Mouse (Mus musculus) spleen, adult 2 months (tissue): ENCODE data around the gene Fgfr2. TPM values are rescaled to one million over a fixed set of nuclear protein-coding genes. Genes with fewer than 3 reads are reported as not detected.

ENCODE experiments used
- DNase-seq, 2 experiments: peaks; one replicate each; pipeline versions ENCODE4 v3.0.0 to v3.0.0-alpha.2; 2012 to 2021; ENCODE audit warnings: low spot score in 2 of 2, low read depth in 1 of 2
- H3K27ac ChIP-seq: fragments of 200-500 bp; 2 replicates; pipeline ENCODE4 v1.5.1; 2012; ENCODE audit warnings: low read length, inconsistent platforms; ENCODE audit not compliant: insufficient read depth
- H3K27me3 ChIP-seq: fragments of 200-500 bp; 2 replicates; pipeline ENCODE4 v1.6.1; 2012; ENCODE audit warnings: mild to moderate bottlenecking, moderate library complexity, low read length, inconsistent platforms; ENCODE audit not compliant: control insufficient read depth, insufficient read depth
- H3K36me3 ChIP-seq: fragments of 200-500 bp; 2 replicates; pipeline ENCODE4 v1.6.1; 2012; ENCODE audit warnings: mild to moderate bottlenecking, low read length, inconsistent platforms; ENCODE audit not compliant: control insufficient read depth, insufficient read depth
- H3K4me1 ChIP-seq: fragments of 200-500 bp; 2 replicates; pipeline ENCODE4 v1.6.1; 2011; ENCODE audit warnings: inconsistent platforms; ENCODE audit not compliant: control insufficient read depth, insufficient read depth, insufficient read length
- H3K4me3 ChIP-seq: fragments of 200-500 bp; 2 replicates; pipeline ENCODE4 v1.5.1; 2011; ENCODE audit warnings: mild to moderate bottlenecking, inconsistent platforms; ENCODE audit not compliant: insufficient read depth, insufficient read length; ENCODE audit errors: extremely low read depth
- CTCF ChIP-seq: fragments of 200-500 bp; IDR thresholded peaks from 2 replicates; pipeline ENCODE4 v1.5.1; 2011; ENCODE audit warnings: mild to moderate bottlenecking, inconsistent platforms; ENCODE audit not compliant: insufficient read depth, insufficient read length, insufficient replicate concordance; ENCODE audit errors: extremely low read depth
- POLR2A ChIP-seq: fragments of 200-500 bp; IDR thresholded peaks from 2 replicates; pipeline ENCODE4 v1.6.1; 2011; ENCODE audit warnings: low read depth, low read length, inconsistent platforms
- WGBS: fragments of 180-500 bp; shearing (Covaris S2); methylation state at CpG from one replicate; pipeline ENCODE4 v1.1.7; 2018; 5-methylcytosine and 5-hydroxymethylcytosine counted together
- polyA plus RNA-seq: library from polyadenylated mRNA; depleted of rRNA; stranded (reverse); fragments of >200 nt; gene quantifications from 2 replicates; pipeline ENCODE4 v1.2.3, GENCODE M21; 2012

The Fgfr2 gene
- polyA plus RNA-seq, 1 experiment = 1.6 TPM

GRCm38 (mm10) chr7:130815601-130816000 is 2307.5 kb downstream of the Fgfr2 start:
- H3K4me1 ChIP-seq = peaks cover 4% of the 10 kb centered on the region; the same call in 1 of the 2 replicates
- no peaks in the 10 kb centered on the region for H3K27me3 ChIP-seq
- TF ChIP-seq POLR2A (no peak), CTCF (no peak)
- H3K27ac ChIP-seq = no peak overlapping the region
- no peak overlapping the region for H3K4me3 ChIP-seq
- 94% methylated on average over 10 of the region's 10 CpGs for WGBS
- H3K36me3 ChIP-seq = no peaks in the 10 kb centered on the region
- DNase-seq = no peak

GRCm38 (mm10) chr7:130812407-130812806 is 2310.7 kb downstream of the Fgfr2 start:
- DNase-seq = no peak
- Histone ChIP-seq H3K27me3 (no peaks in the 10 kb centered on the region), H3K36me3 (no peaks in the 10 kb centered on the region), H3K4me1 (no peaks in the 10 kb centered on the region), H3K4me3 (no peak overlapping the region), H3K27ac (no peak overlapping the region)
- no peak for TF ChIP-seq CTCF
- no peak for TF ChIP-seq POLR2A
- 49% methylated on average over 16 of the region's 16 CpGs for WGBS

GRCm38 (mm10) chr7:130810238-130810637 is 2312.9 kb downstream of the Fgfr2 start:
- Histone ChIP-seq H3K27me3 (no peaks in the 10 kb centered on the region), H3K4me3 (no peak overlapping the region), H3K4me1 (no peaks in the 10 kb centered on the region), H3K27ac (no peak overlapping the region), H3K36me3 (no peaks in the 10 kb centered on the region)
- DNase-seq = no peak
- no peak for TF ChIP-seq CTCF
- 84% methylated on average over 4 of the region's 4 CpGs for WGBS

- Histone ChIP-seq H3K4me1 (no peaks in the 10 kb centered on the region), H3K27me3 (no peaks in the 10 kb centered on the region), H3K4me3 (no peak overlapping the region), H3K27ac (no peak overlapping the region), H3K36me3 (no peaks in the 10 kb centered on the region)
- DNase-seq = no peak
- TF ChIP-seq CTCF (no peak), POLR2A (no peak)
- WGBS = 70% methylated on average over 6 of the region's 6 CpGs
Measured at GRCm38 (mm10) chr7:130808694-130809093, 2314.5 kb downstream of the Fgfr2 start.

- DNase-seq = no peak
- H3K36me3 ChIP-seq = no peaks in the 10 kb centered on the region
- no peak overlapping the region for H3K4me3 ChIP-seq
- no peaks in the 10 kb centered on the region for H3K4me1 ChIP-seq
- 79% methylated on average over 8 of the region's 8 CpGs for WGBS
- TF ChIP-seq POLR2A (no peak), CTCF (no peak)
- no peak overlapping the region for H3K27ac ChIP-seq
- H3K27me3 ChIP-seq = no peaks in the 10 kb centered on the region
Measured at GRCm38 (mm10) chr7:130807749-130808148, 2315.4 kb downstream of the Fgfr2 start.

GRCm38 (mm10) chr7:130804991-130805390 is 2318.2 kb downstream of the Fgfr2 start:
- no peak for DNase-seq
- Histone ChIP-seq H3K27me3 (no peaks in the 10 kb centered on the region), H3K4me1 (peaks cover 15% of the 10 kb centered on the region; the same call in 1 of the 2 replicates), H3K36me3 (no peaks in the 10 kb centered on the region), H3K4me3 (no peak overlapping the region), H3K27ac (no peak overlapping the region)
- no peak for TF ChIP-seq POLR2A
- no peak for TF ChIP-seq CTCF
- 87% methylated on average over 5 of the region's 5 CpGs for WGBS

GRCm38 (mm10) chr7:130803251-130803825 is 2319.8 kb downstream of the Fgfr2 start:
- Histone ChIP-seq H3K36me3 (no peaks in the 10 kb centered on the region), H3K27me3 (no peaks in the 10 kb centered on the region), H3K4me1 (peaks cover 15% of the 10 kb centered on the region; the same call in 1 of the 2 replicates), H3K4me3 (no peak overlapping the region), H3K27ac (no peak overlapping the region)
- DNase-seq = no peak
- TF ChIP-seq CTCF (no peak), POLR2A (no peak)
- 94% methylated on average over 8 of the region's 8 CpGs for WGBS

GRCm38 (mm10) chr7:130801811-130802210 is 2321.3 kb downstream of the Fgfr2 start:
- Histone ChIP-seq H3K36me3 (no peaks in the 10 kb centered on the region), H3K27me3 (no peaks in the 10 kb centered on the region), H3K27ac (no peak overlapping the region), H3K4me3 (no peak overlapping the region), H3K4me1 (peaks cover 15% of the 10 kb centered on the region; the same call in 1 of the 2 replicates)
- TF ChIP-seq CTCF (no peak), POLR2A (no peak)
- DNase-seq = no peak
- WGBS = 43% methylated on average over 4 of the region's 4 CpGs
